Mouse (Mus musculus) megakaryocyte-erythroid progenitor cell, adult 5 weeks (primary cell): ENCODE data around the gene Galr3. TPM values are rescaled to one million over a fixed set of nuclear protein-coding genes. Genes with fewer than 3 reads are reported as not detected.

Experiments used
- polyA plus RNA-seq: library from polyadenylated mRNA; stranded (reverse); fragments of >175 nt; gene quantifications from 2 replicates; pipeline ENCODE4 v1.2.3, GENCODE M21; 2012

The Galr3 gene
- polyA plus RNA-seq = 3.5 and 4.6 TPM in 2 replicates

DNA sequence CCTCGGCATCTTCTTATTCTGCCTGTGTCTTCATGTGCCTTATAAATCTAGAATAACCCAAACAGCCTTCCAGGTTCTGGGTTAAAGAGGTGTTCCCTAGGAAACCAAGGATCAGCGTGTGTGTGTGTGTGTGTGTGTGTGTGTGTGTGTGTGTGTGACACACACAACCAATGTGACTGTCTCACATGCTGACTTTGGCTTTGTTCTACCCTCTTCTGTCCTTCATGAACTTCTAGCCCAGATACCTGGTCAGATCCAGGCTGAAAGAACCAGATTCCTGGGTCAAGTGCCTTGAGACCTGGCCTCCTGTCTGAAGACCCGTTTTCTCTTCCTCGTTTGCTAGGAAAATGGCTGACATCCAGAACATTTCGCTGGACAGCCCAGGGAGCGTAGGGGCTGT, at the start of gene Galr3:
Gene Galr3, plus strand, starts transcription at position 301 of the 400 bp plus-strand sequence.

DNA sequence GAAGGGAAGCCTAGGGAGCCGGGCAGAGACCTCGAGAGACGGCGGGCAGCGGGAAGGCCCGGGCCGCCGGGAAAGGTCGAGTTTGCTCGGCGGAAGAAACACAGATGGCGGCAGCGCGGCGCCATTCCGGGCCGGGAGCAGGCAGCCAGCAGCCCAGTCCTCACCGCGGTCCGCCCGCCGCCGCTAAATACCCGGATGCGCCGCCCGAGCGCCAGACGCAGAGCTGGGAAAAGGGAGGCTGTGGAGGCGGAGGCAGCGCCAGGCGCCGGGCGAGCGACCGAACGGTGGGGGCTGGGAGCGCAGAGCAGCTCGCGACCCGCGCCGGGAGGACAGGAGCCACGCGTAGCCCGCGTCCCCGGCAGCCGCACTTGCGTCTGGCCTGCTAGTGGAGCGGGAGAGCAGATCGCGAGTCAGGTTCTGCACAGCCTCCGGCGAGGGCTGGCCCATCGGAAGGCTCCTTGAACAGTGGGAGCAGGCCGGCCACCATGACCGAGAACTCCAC, 13.4 kb upstream of the Galr3 start, which contains the start of gene H1f0:
Gene H1f0, plus strand, starts transcription at position 214 of the 502 bp plus-strand sequence.

GRCm38 (mm10) chr15:79062376-79063159, 20.9 kb downstream of the Galr3 start, which contains the start of gene Ankrd54:
Ankrd54 (minus strand) TSS chr15:79062893.

DNA sequence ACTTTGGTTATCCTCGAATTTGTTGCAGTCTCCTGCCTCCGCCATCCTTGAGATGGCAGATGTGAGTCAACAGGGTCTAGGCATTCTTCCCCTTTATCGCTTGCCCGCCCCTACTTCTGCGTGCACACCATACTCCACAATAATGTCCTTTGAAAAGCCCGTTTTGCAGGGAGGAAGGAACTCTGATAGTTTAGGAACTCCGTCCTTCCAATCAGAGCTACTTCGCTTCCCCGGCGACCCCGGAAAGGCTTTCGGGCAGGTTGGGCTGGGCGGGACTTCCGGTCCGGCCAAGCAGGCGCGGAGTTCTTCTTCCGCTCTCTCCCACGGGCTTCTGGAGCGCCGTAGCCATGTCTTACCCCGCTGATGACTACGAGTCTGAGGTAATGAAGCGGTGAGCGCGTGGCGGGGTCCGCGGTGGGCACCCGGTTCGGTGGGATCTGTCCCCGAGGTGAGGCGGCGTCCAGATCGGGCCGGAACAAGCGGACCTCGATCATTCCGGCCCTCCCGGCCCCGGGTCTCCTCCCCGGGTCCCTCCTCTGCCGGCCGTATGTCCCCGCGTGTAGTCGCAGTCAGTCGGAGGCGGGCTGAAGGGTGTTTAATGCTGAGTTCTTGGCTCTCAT, 33.3 kb downstream of the Galr3 start, which contains the start of gene Eif3l:
Gene Eif3l, plus strand, starts transcription at position 267 of the 620 bp plus-strand sequence.

Other genes starting within 250 kb of the Galr3 start
- 3.6 and 4.3 TPM in 2 replicates for gene Card10, start 238.8 kb upstream of the Galr3 start, polyA plus RNA-seq
- gene Cdc42ep1, start 199.3 kb upstream of the Galr3 start, polyA plus RNA-seq = 0.15 and 0.17 TPM in 2 replicates
- 0.30 TPM in 1 of 2 replicates, not detected in the other for gene Lgals2, start 186.4 kb upstream of the Galr3 start, polyA plus RNA-seq
- gene Gga1, start 164.7 kb upstream of the Galr3 start, polyA plus RNA-seq = 219 and 234 TPM in 2 replicates
- gene Gm49510, start 142.2 kb upstream of the Galr3 start, polyA plus RNA-seq = 5.5 and 6.5 TPM in 2 replicates
- gene Sh3bp1, start 142.1 kb upstream of the Galr3 start, polyA plus RNA-seq = 748 and 820 TPM in 2 replicates
- gene Pdxp, start 128.0 kb upstream of the Galr3 start, polyA plus RNA-seq = 16.3 and 17.7 TPM in 2 replicates
- 593 and 813 TPM in 2 replicates for gene Lgals1, start 115.2 kb upstream of the Galr3 start, polyA plus RNA-seq
- 19.1 and 19.8 TPM in 2 replicates for gene Nol12, start 107.0 kb upstream of the Galr3 start, polyA plus RNA-seq
- gene Triobp, start 94.2 kb upstream of the Galr3 start, polyA plus RNA-seq = 103 and 106 TPM in 2 replicates
- gene H1f0, start 13.4 kb upstream of the Galr3 start, polyA plus RNA-seq = 73.7 and 99.6 TPM in 2 replicates
- gene Ankrd54, start 21.0 kb downstream of the Galr3 start, polyA plus RNA-seq = 50.6 and 52.5 TPM in 2 replicates
- 26.5 TPM in 2 replicates for gene Eif3l, start 33.3 kb downstream of the Galr3 start, polyA plus RNA-seq
- 31.7 and 33.5 TPM in 2 replicates for gene Micall1, start 67.0 kb downstream of the Galr3 start, polyA plus RNA-seq
- 229 and 258 TPM in 2 replicates for gene Polr2f, start 99.1 kb downstream of the Galr3 start, polyA plus RNA-seq
- 0.46 and 0.53 TPM in 2 replicates for gene 1700088E04Rik, start 99.4 kb downstream of the Galr3 start, polyA plus RNA-seq
- 0.08 TPM in 1 of 2 replicates, not detected in the other for gene Sox10, start 123.4 kb downstream of the Galr3 start, polyA plus RNA-seq
- 16.8 and 19.5 TPM in 2 replicates for gene Pick1, start 187.3 kb downstream of the Galr3 start, polyA plus RNA-seq
- gene Gm49486, start 187.5 kb downstream of the Galr3 start, polyA plus RNA-seq = 0.03 and 0.22 TPM in 2 replicates
- not detected in 2 replicates for gene Slc16a8, start 212.9 kb downstream of the Galr3 start, polyA plus RNA-seq
- 1.5 TPM in 2 replicates for gene Baiap2l2, start 243.7 kb downstream of the Galr3 start, polyA plus RNA-seq